Mouse (Mus musculus): ENCODE measurements around the gene Lpar5.

DNA sequence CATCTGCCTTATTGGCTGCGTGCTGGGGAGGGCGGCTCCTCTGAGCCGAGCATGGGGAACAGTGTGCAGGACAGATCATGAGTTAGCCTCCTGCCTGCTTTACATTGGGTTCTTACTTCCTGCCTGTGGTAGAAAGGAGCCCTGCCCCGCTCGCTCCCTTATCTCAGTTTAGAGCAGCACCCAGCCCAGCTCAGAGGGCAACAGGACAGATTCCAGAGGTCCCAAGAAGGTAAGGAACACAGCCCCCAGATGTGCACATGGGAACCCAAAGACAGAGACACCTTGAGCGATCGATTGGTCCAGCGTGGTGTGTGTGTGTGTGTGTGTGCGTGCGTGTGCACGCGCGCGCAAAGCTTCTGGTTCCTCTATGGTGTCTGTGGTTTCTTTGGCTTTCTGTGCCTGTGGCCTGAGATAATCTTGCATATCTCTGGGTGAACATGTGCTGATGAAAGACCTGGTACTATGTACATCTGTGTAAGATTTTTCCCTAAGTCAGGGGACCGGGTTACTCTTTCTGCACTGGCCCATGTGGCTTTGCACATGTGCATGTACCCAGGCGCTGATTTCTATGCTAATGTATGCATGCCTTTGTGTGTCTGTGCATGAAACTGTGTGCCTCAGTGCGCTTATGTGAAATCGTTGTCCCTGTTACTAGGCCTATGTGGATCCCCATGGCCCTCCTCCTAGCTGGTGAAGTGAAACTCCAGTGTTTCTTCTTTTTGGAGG is 3.6 kb downstream of the Lpar5 start:
- no peak for TF ChIP-seq CTCF (IDR thresholded peaks at IDR 0.05; ENCODE audit: low read depth)
- TF ChIP-seq EP300 (optimal IDR thresholded peaks at IDR 0.05): no peak

Measured in stomach, postnatal 0 days (tissue).